Mouse (Mus musculus): ENCODE data around the gene Ankfy1. TPM values are rescaled to one million over a fixed set of nuclear protein-coding genes. Genes with fewer than 3 reads are reported as not detected.
"Not testable (repeated sequence)": the region's sequence is repeated elsewhere in the genome, so short reads cannot be mapped to it uniquely, and the experiment has no call there.

Gene Ankfy1
- polyA plus RNA-seq, 1 experiment from 2014 or later: 21.3 TPM

- no peaks in the 10 kb centered on the region for H3K9me3 ChIP-seq (replicated peaks)
- peaks cover 44% of the 10 kb centered on the region for H3K36me3 ChIP-seq (ENCODE audit: poor library complexity, severe bottlenecking)
- ATAC-seq: no peak
- 97% methylated on average over 3 of the region's 3 CpGs for WGBS
- no peaks in the 10 kb centered on the region for H3K27me3 ChIP-seq
- no peak overlapping the region for H3K4me3 ChIP-seq
- no peak overlapping the region for H3K9ac ChIP-seq
- no peaks in the 10 kb centered on the region for H3K4me1 ChIP-seq
- H3K4me2 ChIP-seq: no peak overlapping the region
- no peak overlapping the region for H3K27ac ChIP-seq
These were observed 79.3 kb downstream of the Ankfy1 start for GRCm38 (mm10) chr11:72769061-72769460.

GRCm38 (mm10) chr11:72770324-72770723 lies 80.5 kb downstream of the Ankfy1 start:
- ATAC-seq: no peak
- H3K27ac ChIP-seq: no peak overlapping the region
- H3K27me3 ChIP-seq: no peaks in the 10 kb centered on the region
- H3K4me3 ChIP-seq: no peak overlapping the region
- no peaks in the 10 kb centered on the region for H3K9me3 ChIP-seq (replicated peaks)
- 91% methylated on average over 3 of the region's 3 CpGs for WGBS
- no peak overlapping the region for H3K9ac ChIP-seq
- no peaks in the 10 kb centered on the region for H3K4me1 ChIP-seq
- H3K36me3 ChIP-seq (ENCODE audit: poor library complexity, severe bottlenecking): peaks cover 36% of the 10 kb centered on the region
- H3K4me2 ChIP-seq: no peak overlapping the region

- WGBS: 87% methylated on average over 5 of the region's 5 CpGs
- Histone ChIP-seq H3K27me3 (no peaks in the 10 kb centered on the region), H3K9ac (no peak overlapping the region), H3K4me2 (no peak overlapping the region), H3K4me3 (no peak overlapping the region), H3K4me1 (no peaks in the 10 kb centered on the region), H3K36me3 (ENCODE audit: poor library complexity, severe bottlenecking) (peaks cover 36% of the 10 kb centered on the region), H3K27ac (no peak overlapping the region), H3K9me3 (replicated peaks) (no peaks in the 10 kb centered on the region)
- ATAC-seq: no peak
These were observed 81.0 kb downstream of the Ankfy1 start for GRCm38 (mm10) chr11:72770816-72771215.

- no peak for ATAC-seq
- peaks cover 36% of the 10 kb centered on the region for H3K36me3 ChIP-seq (ENCODE audit: poor library complexity, severe bottlenecking)
- H3K4me1 ChIP-seq: no peaks in the 10 kb centered on the region
- H3K4me3 ChIP-seq: no peak overlapping the region
- no peak overlapping the region for H3K27ac ChIP-seq
- no peak overlapping the region for H3K9ac ChIP-seq
- H3K9me3 ChIP-seq (replicated peaks): no peaks in the 10 kb centered on the region
- 80% methylated on average over 4 of the region's 4 CpGs for WGBS
- no peak overlapping the region for H3K4me2 ChIP-seq
- H3K27me3 ChIP-seq: no peaks in the 10 kb centered on the region
These were observed 81.7 kb downstream of the Ankfy1 start for GRCm38 (mm10) chr11:72771461-72771860.

- H3K36me3 ChIP-seq (ENCODE audit: poor library complexity, severe bottlenecking): peaks cover 28% of the 10 kb centered on the region
- WGBS: 36% methylated on average over 1 of the region's 1 CpGs
- not testable (repeated sequence) for H3K9ac ChIP-seq; H3K4me1 ChIP-seq; H3K9me3 ChIP-seq (replicated peaks); H3K27me3 ChIP-seq; H3K27ac ChIP-seq; H3K4me3 ChIP-seq; ATAC-seq; H3K4me2 ChIP-seq
These were observed 82.8 kb downstream of the Ankfy1 start for GRCm38 (mm10) chr11:72772611-72773010.

- Histone ChIP-seq H3K4me1 (no peaks in the 10 kb centered on the region), H3K4me3 (no peak overlapping the region), H3K4me2 (no peak overlapping the region), H3K36me3 (ENCODE audit: poor library complexity, severe bottlenecking) (no peaks in the 10 kb centered on the region), H3K27me3 (no peaks in the 10 kb centered on the region), H3K27ac (no peak overlapping the region), H3K9me3 (replicated peaks) (no peaks in the 10 kb centered on the region), H3K9ac (no peak overlapping the region)
- ATAC-seq: no peak
These were observed 89.2 kb downstream of the Ankfy1 start for GRCm38 (mm10) chr11:72778957-72779356.

- H3K4me1 ChIP-seq: no peaks in the 10 kb centered on the region
- no peak for ATAC-seq
- no peak overlapping the region for H3K9ac ChIP-seq
- WGBS: 74% methylated on average over 2 of the region's 2 CpGs
- no peak overlapping the region for H3K4me3 ChIP-seq
- H3K27ac ChIP-seq: no peak overlapping the region
- H3K9me3 ChIP-seq (replicated peaks): no peaks in the 10 kb centered on the region
- no peaks in the 10 kb centered on the region for H3K27me3 ChIP-seq
- no peak overlapping the region for H3K4me2 ChIP-seq
- H3K36me3 ChIP-seq (ENCODE audit: poor library complexity, severe bottlenecking): no peaks in the 10 kb centered on the region
These were observed 92.3 kb downstream of the Ankfy1 start for GRCm38 (mm10) chr11:72782103-72782502.

GRCm38 (mm10) chr11:72782503-72782902 lies 92.7 kb downstream of the Ankfy1 start:
- Histone ChIP-seq H3K27me3 (no peaks in the 10 kb centered on the region), H3K9ac (no peak overlapping the region), H3K4me3 (no peak overlapping the region), H3K4me1 (no peaks in the 10 kb centered on the region), H3K36me3 (ENCODE audit: poor library complexity, severe bottlenecking) (no peaks in the 10 kb centered on the region), H3K27ac (no peak overlapping the region), H3K4me2 (no peak overlapping the region), H3K9me3 (replicated peaks) (no peaks in the 10 kb centered on the region)
- ATAC-seq: no peak
- WGBS: 81% methylated on average over 3 of the region's 3 CpGs

- H3K4me2 ChIP-seq: no peak overlapping the region
- H3K4me3 ChIP-seq: no peak overlapping the region
- H3K9me3 ChIP-seq (replicated peaks): no peaks in the 10 kb centered on the region
- H3K27ac ChIP-seq: no peak overlapping the region
- peaks cover 10% of the 10 kb centered on the region for H3K4me1 ChIP-seq
- no peak for ATAC-seq
- no peak overlapping the region for H3K9ac ChIP-seq
- H3K36me3 ChIP-seq (ENCODE audit: poor library complexity, severe bottlenecking): no peaks in the 10 kb centered on the region
- no peaks in the 10 kb centered on the region for H3K27me3 ChIP-seq
These were observed 102.2 kb downstream of the Ankfy1 start for GRCm38 (mm10) chr11:72792033-72792432.

- Histone ChIP-seq H3K9ac (peak overlapping the region; percentile 92), H3K27ac (peak overlapping the region; percentile 85), H3K36me3 (ENCODE audit: poor library complexity, severe bottlenecking) (no peaks in the 10 kb centered on the region), H3K9me3 (replicated peaks) (no peaks in the 10 kb centered on the region), H3K4me3 (peak overlapping the region; percentile 97), H3K4me2 (peak overlapping the region; percentile 92), H3K4me1 (peaks cover 23% of the 10 kb centered on the region), H3K27me3 (no peaks in the 10 kb centered on the region)
- peak; percentile 44 for ATAC-seq
- 18% methylated on average over 14 of the region's 14 CpGs for WGBS
These were observed 105.3 kb downstream of the Ankfy1 start for GRCm38 (mm10) chr11:72795149-72795454.

GRCm38 (mm10) chr11:72795455-72796295 lies 105.9 kb downstream of the Ankfy1 start, which contains the start of the genes Cyb5d2 and Zzef1:
TSS of gene Cyb5d2 (minus strand) at chr11:72796142.
TSS of gene Zzef1 (plus strand) at chr11:72796226.
- Histone ChIP-seq H3K4me1 (peaks cover 23% of the 10 kb centered on the region), H3K27me3 (no peaks in the 10 kb centered on the region), H3K4me2 (peak within 1 kb of the TSS; percentile 92), H3K9ac (peak within 1 kb of the TSS; percentile 92), H3K4me3 (peak within 1 kb of the TSS; percentile 97), H3K27ac (peak within 1 kb of the TSS; percentile 85), H3K9me3 (replicated peaks) (no peaks in the 10 kb centered on the region), H3K36me3 (ENCODE audit: poor library complexity, severe bottlenecking) (no peaks in the 10 kb centered on the region)
- WGBS: under 1% methylated on average over 69 of the region's 69 CpGs
- ATAC-seq: peak; percentile 96

GRCm38 (mm10) chr11:72796296-72796687 lies 106.5 kb downstream of the Ankfy1 start:
- H3K27me3 ChIP-seq: no peaks in the 10 kb centered on the region
- H3K4me2 ChIP-seq: peak overlapping the region; percentile 92
- peaks cover 23% of the 10 kb centered on the region for H3K4me1 ChIP-seq
- H3K9ac ChIP-seq: peak overlapping the region; percentile 92
- peak overlapping the region; percentile 27; the same call in 1 of the 2 replicates for H3K27ac ChIP-seq
- H3K36me3 ChIP-seq (ENCODE audit: poor library complexity, severe bottlenecking): no peaks in the 10 kb centered on the region
- under 1% methylated on average over 42 of the region's 42 CpGs for WGBS
- peak overlapping the region; percentile 97 for H3K4me3 ChIP-seq
- H3K9me3 ChIP-seq (replicated peaks): no peaks in the 10 kb centered on the region
- ATAC-seq: no peak; the same call in 1 of the 2 replicates
